Mouse (Mus musculus) ES-Bruce4 (cell line): Measurements from ENCODE around the gene Gzme.
"Not testable (repeated sequence)": the region's sequence is repeated elsewhere in the genome, so short reads cannot be mapped to it uniquely, and the experiment has no call there.

Experiments used
- CTCF ChIP-seq: IDR thresholded peaks from one replicate; pipeline ENCODE4 v1.8.1; 2011; ENCODE audit warnings: low read depth, low read length
- EP300 ChIP-seq: IDR thresholded peaks from 2 replicates; pipeline ENCODE4 v1.6.1; 2011; ENCODE audit warnings: low read depth, low read length; ENCODE audit not compliant: insufficient read depth
- POLR2A ChIP-seq: IDR thresholded peaks from one replicate; pipeline ENCODE4 v1.8.1; 2011; ENCODE audit warnings: low read length; ENCODE audit not compliant: insufficient read depth

GRCm38 (mm10) chr14:56133675-56134074 is 13.2 kb upstream of the Gzme start:
- not testable (repeated sequence) for TF ChIP-seq CTCF, POLR2A, EP300
